Mouse (Mus musculus): Measurements from ENCODE around the gene Ptprd. TPM values are rescaled to one million over a fixed set of nuclear protein-coding genes. Genes with fewer than 3 reads are reported as not detected.
"Not testable (repeated sequence)": the region's sequence is repeated elsewhere in the genome, so short reads cannot be mapped to it uniquely, and the experiment has no call there.

The Ptprd gene
- total RNA-seq, 2 experiments from 2014 or later: 87.1 to 88.0 TPM

- no peak for DNase-seq (ENCODE audit: low spot score in 2 of 2)
These were observed 229.7 kb downstream of the Ptprd start for GRCm38 (mm10) chr4:77982094-77982493.

- DNase-seq (ENCODE audit: low spot score in 2 of 2): no peak
These were observed 250.1 kb downstream of the Ptprd start for GRCm38 (mm10) chr4:77961711-77962110.

- no peak for DNase-seq (ENCODE audit: low spot score in 2 of 2)
These were observed 322.3 kb downstream of the Ptprd start for GRCm38 (mm10) chr4:77889489-77889888.

GRCm38 (mm10) chr4:77880213-77880612 is 331.5 kb downstream of the Ptprd start:
- DNase-seq (ENCODE audit: low spot score in 2 of 2): no peak

GRCm38 (mm10) chr4:77861269-77861668 is 350.5 kb downstream of the Ptprd start:
- no peak for DNase-seq (ENCODE audit: low spot score in 2 of 2)

- not testable (repeated sequence) for DNase-seq (ENCODE audit: low spot score in 2 of 2)
These were observed 414.4 kb downstream of the Ptprd start for GRCm38 (mm10) chr4:77797391-77797790.

GRCm38 (mm10) chr4:77777237-77777636 is 434.5 kb downstream of the Ptprd start:
- no peak for DNase-seq (ENCODE audit: low spot score in 2 of 2)

- DNase-seq (ENCODE audit: low spot score in 2 of 2): no peak
These were observed 448.0 kb downstream of the Ptprd start for GRCm38 (mm10) chr4:77763790-77764189.

- DNase-seq (ENCODE audit: low spot score in 2 of 2): no peak
These were observed 468.4 kb downstream of the Ptprd start for GRCm38 (mm10) chr4:77743391-77743790.

GRCm38 (mm10) chr4:77721908-77722307 is 489.9 kb downstream of the Ptprd start:
- no peak for DNase-seq (ENCODE audit: low spot score in 2 of 2)

GRCm38 (mm10) chr4:77717792-77718191 is 494.0 kb downstream of the Ptprd start:
- DNase-seq (ENCODE audit: low spot score in 2 of 2): no peak

- no peak for DNase-seq (ENCODE audit: low spot score in 2 of 2)
These were observed 501.5 kb downstream of the Ptprd start for GRCm38 (mm10) chr4:77710231-77710630.

GRCm38 (mm10) chr4:77698294-77698693 is 513.5 kb downstream of the Ptprd start:
- DNase-seq (ENCODE audit: low spot score in 2 of 2): no peak

GRCm38 (mm10) chr4:77675798-77676197 is 536.0 kb downstream of the Ptprd start:
- no peak for DNase-seq (ENCODE audit: low spot score in 2 of 2)

- no peak for DNase-seq (ENCODE audit: low spot score in 2 of 2)
These were observed 547.0 kb downstream of the Ptprd start for GRCm38 (mm10) chr4:77664761-77665160.

GRCm38 (mm10) chr4:77662309-77662708 is 549.5 kb downstream of the Ptprd start:
- DNase-seq (ENCODE audit: low spot score in 2 of 2): no peak

- DNase-seq (ENCODE audit: low spot score in 2 of 2): no peak
These were observed 556.1 kb downstream of the Ptprd start for GRCm38 (mm10) chr4:77655669-77656068.

GRCm38 (mm10) chr4:77649615-77650325 is 562.0 kb downstream of the Ptprd start:
- no peak for DNase-seq (ENCODE audit: low spot score in 2 of 2)

GRCm38 (mm10) chr4:77648911-77649310 is 562.9 kb downstream of the Ptprd start:
- no peak for DNase-seq (ENCODE audit: low spot score in 2 of 2)

- DNase-seq (ENCODE audit: low spot score in 2 of 2): no peak
These were observed 564.2 kb downstream of the Ptprd start for GRCm38 (mm10) chr4:77647451-77648137.

GRCm38 (mm10) chr4:77644435-77644834 is 567.3 kb downstream of the Ptprd start:
- DNase-seq (ENCODE audit: low spot score in 2 of 2): no peak

GRCm38 (mm10) chr4:77640022-77640421 is 571.7 kb downstream of the Ptprd start:
- no peak for DNase-seq (ENCODE audit: low spot score in 2 of 2)

GRCm38 (mm10) chr4:77613129-77613528 is 598.6 kb downstream of the Ptprd start:
- no peak for DNase-seq (ENCODE audit: low spot score in 2 of 2)
